8 mouse cellular contexts compared by ENCODE assay signal in the genomic region with DNA sequence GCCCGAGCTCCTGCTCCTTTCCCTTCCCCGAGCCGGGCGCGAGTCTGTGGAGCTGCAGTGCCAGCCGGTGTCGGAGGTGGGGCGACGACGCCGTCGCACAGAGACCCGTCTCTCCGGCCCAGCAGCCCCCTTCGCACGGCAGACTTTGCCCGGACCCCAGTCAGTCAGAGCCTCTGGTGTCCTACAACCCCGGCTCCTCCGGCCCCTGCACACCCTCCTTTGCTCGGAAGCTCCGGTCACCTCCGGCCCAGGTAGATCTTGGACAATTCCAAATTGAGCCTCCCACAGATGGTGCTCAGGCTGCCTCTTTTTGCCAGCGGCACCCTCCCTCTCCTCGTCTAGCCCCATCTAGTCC. TPM values are rescaled to one million over a fixed set of nuclear protein-coding genes. Genes with fewer than 3 reads are reported as not detected.
A peak's percentile ranks its signal among the peaks of the same experiment; 100 is the strongest.
DNase-seq lines count a peak whose midpoint lies in the region; ATAC-seq and TF ChIP-seq lines count a peak whose summit lies in the region.

No protein-coding gene starts in this region.

- no peak overlapping the region for H3K9ac ChIP-seq in lung, postnatal 0 days (replicated peaks; ENCODE audit: low read depth)
- H3K9ac ChIP-seq in limb, embryonic 12.5 days (replicated peaks), result no peak overlapping the region; the same call in 1 of the 2 replicates
- H3K9ac ChIP-seq in stomach, embryonic 14.5 days (replicated peaks; ENCODE audit: low read depth, low read length), result no peak overlapping the region

- peak overlapping the region; percentile 67 for H3K4me3 ChIP-seq in lung, postnatal 0 days (ENCODE audit: low read depth, low read length)
- peak overlapping the region; percentile 59 for H3K4me3 ChIP-seq in limb, embryonic 12.5 days (replicated peaks)
- peak overlapping the region; percentile 77 for H3K4me3 ChIP-seq in stomach, embryonic 14.5 days (ENCODE audit: low read depth, low read length)

- no peak for DNase-seq in cerebellum, adult 18-20 months
- no peak for DNase-seq in lung, postnatal 0 days (ENCODE audit: low spot score)
- DNase-seq in lung, adult 18-20 months, result no peak
- DNase-seq in left cerebral cortex, adult 18-20 months (ENCODE audit: low spot score in 2 of 2), result no peak
- DNase-seq in gastrocnemius, postnatal 10 days, result no peak

- peak overlapping the region; percentile 85 for H3K4me2 ChIP-seq in lung, postnatal 0 days (replicated peaks; ENCODE audit: low read depth, low read length)
- H3K4me2 ChIP-seq in limb, embryonic 12.5 days, result peak overlapping the region; percentile 90
- H3K4me2 ChIP-seq in stomach, embryonic 14.5 days (replicated peaks; ENCODE audit: low read depth, low read length), result peak overlapping the region; percentile 62

- H3K36me3 ChIP-seq in lung, postnatal 0 days (ENCODE audit: insufficient read depth, low read length), result no peaks in the 10 kb centered on the region
- peaks cover 22% of the 10 kb centered on the region for H3K36me3 ChIP-seq in limb, embryonic 12.5 days
- H3K36me3 ChIP-seq in stomach, embryonic 14.5 days (ENCODE audit: control insufficient read depth, insufficient read depth, low read length), result peaks cover 21% of the 10 kb centered on the region

- peaks cover 26% of the 10 kb centered on the region; the same call in 1 of the 2 replicates for H3K27me3 ChIP-seq in lung, postnatal 0 days (replicated peaks; ENCODE audit: insufficient read depth, low read length)
- peaks cover 58% of the 10 kb centered on the region for H3K27me3 ChIP-seq in limb, embryonic 12.5 days
- H3K27me3 ChIP-seq in stomach, embryonic 14.5 days (ENCODE audit: control insufficient read depth, insufficient read depth, low read length), result 0 out of 2 replicates have a peak, but pooled peaks cover 3% of the 10 kb centered on the region

- no peak overlapping the region for H3K27ac ChIP-seq in lung, postnatal 0 days (ENCODE audit: low read length)
- no peak overlapping the region for H3K27ac ChIP-seq in limb, embryonic 12.5 days
- H3K27ac ChIP-seq in stomach, embryonic 14.5 days (ENCODE audit: low read length), result no peak overlapping the region

- WGBS in lung, postnatal 0 days, result 7% methylated on average over 19 of the region's 24 CpGs
- 1% methylated on average over 22 of the region's 24 CpGs for WGBS in limb, embryonic 12.5 days
- 1% methylated on average over 21 of the region's 24 CpGs for WGBS in stomach, embryonic 14.5 days

- peaks cover 3% of the 10 kb centered on the region; the same call in 1 of the 2 replicates for H3K4me1 ChIP-seq in lung, postnatal 0 days (ENCODE audit: insufficient read depth, low read depth, low read length)
- H3K4me1 ChIP-seq in limb, embryonic 12.5 days (replicated peaks), result peaks cover 24% of the 10 kb centered on the region
- H3K4me1 ChIP-seq in stomach, embryonic 14.5 days (ENCODE audit: control insufficient read depth, insufficient read depth, low read length), result peaks cover 16% of the 10 kb centered on the region

- TF ChIP-seq CTCF in lung, postnatal 0 days (IDR thresholded peaks at IDR 0.05), result no peak

- TF ChIP-seq EP300 in lung, postnatal 0 days (IDR thresholded peaks at IDR 0.05), result no peak

- ATAC-seq in cerebellum, adult (ENCODE audit: insufficient number of reproducible peaks, low FRiP score, low TSS enrichment), result peak; percentile 7; the same call in 1 of the 2 replicates
- peak; percentile 2; the same call in 1 of the 2 replicates for ATAC-seq in lung, postnatal 0 days
- no peak; the same call in 1 of the 2 replicates for ATAC-seq in limb, embryonic 12.5 days (ENCODE audit: insufficient number of reproducible peaks, insufficient read depth, low FRiP score, low TSS enrichment, low read depth)
- peak; percentile 24 for ATAC-seq in stomach, embryonic 14.5 days (ENCODE audit: insufficient number of reproducible peaks, insufficient read depth, low FRiP score, low read depth)

- no peaks in the 10 kb centered on the region for H3K9me3 ChIP-seq in lung, postnatal 0 days (ENCODE audit: low read length)
- no peaks in the 10 kb centered on the region for H3K9me3 ChIP-seq in limb, embryonic 12.5 days
- no peaks in the 10 kb centered on the region for H3K9me3 ChIP-seq in stomach, embryonic 14.5 days (ENCODE audit: control insufficient read depth, low read depth, low read length)

RNA-seq across cellular contexts. Expression of gene Tmem198, which starts 0.3 kb away (rescaled TPM):
- 1.1 and 1.3 TPM in 2 replicates for polyA plus RNA-seq in lung, postnatal 0 days (2015; fragmentation: Nextera tagmentation; extraction: Ambion mirVana)
- 0.36 and 0.74 TPM in 2 replicates for polyA plus RNA-seq in limb, embryonic 12.5 days (2016; fragmentation: Nextera tagmentation; extraction: Ambion mirVana)
- 1.6 and 1.7 TPM in 2 replicates for polyA plus RNA-seq in stomach, embryonic 14.5 days (2014; fragmentation: Nextera tagmentation; extraction: Ambion mirVana)
- 100 to 1,000 TPM in 1 of 2 experiments, 10 to 100 TPM in 1; 93.8 to 107 TPM for total RNA-seq in left cerebral cortex, adult 18-20 months (2021)
- total RNA-seq in gastrocnemius, postnatal 10 days (2021), result under 1 TPM; 0.68 to 0.87 TPM

RNA-seq across cellular contexts. Expression of gene Chpf, which starts 0.5 kb away (rescaled TPM):
- polyA plus RNA-seq in lung, postnatal 0 days (2015; fragmentation: Nextera tagmentation; extraction: Ambion mirVana), result 31.2 and 31.6 TPM in 2 replicates
- polyA plus RNA-seq in limb, embryonic 12.5 days (2016; fragmentation: Nextera tagmentation; extraction: Ambion mirVana), result 22.1 and 27.1 TPM in 2 replicates
- 38.4 and 41.0 TPM in 2 replicates for polyA plus RNA-seq in stomach, embryonic 14.5 days (2014; fragmentation: Nextera tagmentation; extraction: Ambion mirVana)
- 10 to 100 TPM; 87.2 to 93.6 TPM for total RNA-seq in left cerebral cortex, adult 18-20 months (2021)
- total RNA-seq in gastrocnemius, postnatal 10 days (2021), result 10 to 100 TPM; 22.2 to 32.0 TPM

RNA-seq across cellular contexts. Expression of gene Obsl1, which starts 26.6 kb away (rescaled TPM):
- 25.8 and 33.9 TPM in 2 replicates for polyA plus RNA-seq in lung, postnatal 0 days (2015; fragmentation: Nextera tagmentation; extraction: Ambion mirVana)
- 98.3 and 104 TPM in 2 replicates for polyA plus RNA-seq in limb, embryonic 12.5 days (2016; fragmentation: Nextera tagmentation; extraction: Ambion mirVana)
- polyA plus RNA-seq in stomach, embryonic 14.5 days (2014; fragmentation: Nextera tagmentation; extraction: Ambion mirVana), result 77.0 and 79.0 TPM in 2 replicates
- 10 to 100 TPM; 26.6 to 29.6 TPM for total RNA-seq in left cerebral cortex, adult 18-20 months (2021)
- total RNA-seq in gastrocnemius, postnatal 10 days (2021), result 100 to 1,000 TPM; 107 to 122 TPM

RNA-seq across cellular contexts. Expression of gene Inha, which starts 27.3 kb away (rescaled TPM):
- 3.7 and 3.8 TPM in 2 replicates for polyA plus RNA-seq in lung, postnatal 0 days (2015; fragmentation: Nextera tagmentation; extraction: Ambion mirVana)
- polyA plus RNA-seq in limb, embryonic 12.5 days (2016; fragmentation: Nextera tagmentation; extraction: Ambion mirVana), result 9.5 and 11.9 TPM in 2 replicates
- polyA plus RNA-seq in stomach, embryonic 14.5 days (2014; fragmentation: Nextera tagmentation; extraction: Ambion mirVana), result 7.2 and 7.4 TPM in 2 replicates
- 10 to 100 TPM; 21.5 to 25.2 TPM for total RNA-seq in left cerebral cortex, adult 18-20 months (2021)
- 10 to 100 TPM; 11.9 to 12.8 TPM for total RNA-seq in gastrocnemius, postnatal 10 days (2021)

RNA-seq across cellular contexts. Expression of gene Asic4, which starts 29.4 kb away (rescaled TPM):
- polyA plus RNA-seq in lung, postnatal 0 days (2015; fragmentation: Nextera tagmentation; extraction: Ambion mirVana), result not detected in 2 replicates
- polyA plus RNA-seq in limb, embryonic 12.5 days (2016; fragmentation: Nextera tagmentation; extraction: Ambion mirVana), result 0.50 and 0.78 TPM in 2 replicates
- polyA plus RNA-seq in stomach, embryonic 14.5 days (2014; fragmentation: Nextera tagmentation; extraction: Ambion mirVana), result 0.16 and 0.25 TPM in 2 replicates
- 10 to 100 TPM; 16.2 to 19.6 TPM for total RNA-seq in left cerebral cortex, adult 18-20 months (2021)
- total RNA-seq in gastrocnemius, postnatal 10 days (2021), result not detected
